Mouse (Mus musculus) megakaryocyte, embryonic 14.5 days (primary cell): ENCODE measurements around the gene Tagln2. TPM values are rescaled to one million over a fixed set of nuclear protein-coding genes. Genes with fewer than 3 reads are reported as not detected.

Experiments
- H3K27me3 ChIP-seq: replicated peaks from 2 replicates; pipeline ENCODE3; 2012; ENCODE audit warnings: inconsistent platforms
- H3K36me3 ChIP-seq: replicated peaks from 2 replicates; pipeline ENCODE3; 2012; ENCODE audit warnings: low read length, inconsistent platforms, mixed read lengths
- H3K4me1 ChIP-seq: 2 replicates; pipeline ENCODE4 v1.6.1; 2012; ENCODE audit warnings: inconsistent platforms
- H3K4me3 ChIP-seq: replicated peaks from 2 replicates; pipeline ENCODE3; 2012; ENCODE audit warnings: moderate library complexity, mild to moderate bottlenecking, inconsistent platforms
- H3K9me3 ChIP-seq: 2 replicates; pipeline ENCODE4 v1.6.1; 2012; ENCODE audit warnings: inconsistent platforms
- FLI1 ChIP-seq: IDR thresholded peaks from 2 replicates; pipeline ENCODE4 v1.6.1; 2012; ENCODE audit warnings: low read length, inconsistent platforms, mixed read lengths
- GATA1 ChIP-seq: IDR thresholded peaks from 3 replicates; pipeline ENCODE4 v1.6.1; 2012; ENCODE audit warnings: mixed read lengths, low read length, inconsistent platforms, borderline replicate concordance
- polyA plus RNA-seq: library from polyadenylated mRNA; stranded (reverse); fragments of >175 nt; gene quantifications from 2 replicates; pipeline ENCODE4 v1.2.3, GENCODE M21; 2012; ENCODE audit warnings: low replicate concordance; ENCODE audit not compliant: insufficient read depth

The Tagln2 gene
- polyA plus RNA-seq, 1 experiment, result 2,302 TPM

DNA sequence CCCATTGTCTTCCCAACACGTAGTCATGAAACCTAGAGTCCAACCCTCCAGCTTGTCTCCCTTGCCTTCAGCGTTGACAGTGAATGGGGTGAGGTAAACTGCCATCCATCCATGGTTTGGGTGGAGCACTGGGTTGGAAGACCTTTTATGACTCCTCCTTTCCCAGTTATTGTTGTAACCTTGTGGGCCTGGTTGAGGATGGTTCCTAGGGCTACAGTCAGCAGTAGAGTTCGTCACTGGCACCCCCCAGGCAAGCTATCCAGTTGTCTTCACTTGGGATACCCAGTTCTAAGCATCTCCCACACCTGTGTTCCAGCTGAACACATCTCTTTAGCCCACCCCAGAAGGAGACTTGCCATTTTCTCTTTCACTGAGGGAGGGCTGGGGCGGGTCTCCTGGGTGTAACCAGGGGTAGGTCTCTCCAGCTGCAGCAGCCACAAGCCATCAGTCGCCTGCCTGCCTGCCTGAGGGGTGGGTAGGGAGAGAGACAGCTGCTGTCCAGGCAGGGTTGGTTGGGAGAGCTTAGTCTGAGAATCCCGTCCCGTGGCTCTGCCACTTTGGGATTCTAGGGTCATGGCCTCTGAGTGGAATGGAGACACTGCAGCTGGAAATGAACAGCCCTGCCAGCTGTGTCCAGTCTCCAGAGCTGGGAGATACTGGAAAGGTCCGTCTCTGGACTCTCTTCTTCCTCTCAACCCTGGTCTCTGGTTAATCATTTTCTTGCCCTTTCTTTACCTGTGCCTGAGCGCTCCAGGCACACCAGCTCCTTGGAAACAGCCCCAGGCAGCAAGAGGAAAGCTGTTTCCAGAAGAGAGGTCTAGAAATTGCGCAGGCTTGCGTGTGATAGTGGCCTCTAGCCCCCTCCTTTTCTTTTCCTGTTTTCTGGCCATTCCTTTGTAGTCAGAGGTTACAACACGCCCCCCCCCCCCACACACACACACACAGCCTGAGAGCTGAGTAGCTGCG, 2.6 kb downstream of the Tagln2 start:
- peaks cover 83% of the 10 kb centered on the region for H3K4me1 ChIP-seq
- no peak for TF ChIP-seq GATA1
- TF ChIP-seq FLI1, result no peak
- peak overlapping the region; percentile 97 for H3K4me3 ChIP-seq
- peaks cover 47% of the 10 kb centered on the region for H3K36me3 ChIP-seq
- H3K9me3 ChIP-seq, result no peaks in the 10 kb centered on the region
- peaks cover 6% of the 10 kb centered on the region for H3K27me3 ChIP-seq

- Histone ChIP-seq H3K4me1 (peaks cover 83% of the 10 kb centered on the region), H3K27me3 (no peaks in the 10 kb centered on the region), H3K9me3 (no peaks in the 10 kb centered on the region), H3K4me3 (peak overlapping the region; percentile 97), H3K36me3 (peaks cover 57% of the 10 kb centered on the region)
- TF ChIP-seq GATA1 (no peak), FLI1 (no peak)
These were observed 3.5 kb downstream of the Tagln2 start for GRCm38 (mm10) chr1:172503111-172503997.

DNA sequence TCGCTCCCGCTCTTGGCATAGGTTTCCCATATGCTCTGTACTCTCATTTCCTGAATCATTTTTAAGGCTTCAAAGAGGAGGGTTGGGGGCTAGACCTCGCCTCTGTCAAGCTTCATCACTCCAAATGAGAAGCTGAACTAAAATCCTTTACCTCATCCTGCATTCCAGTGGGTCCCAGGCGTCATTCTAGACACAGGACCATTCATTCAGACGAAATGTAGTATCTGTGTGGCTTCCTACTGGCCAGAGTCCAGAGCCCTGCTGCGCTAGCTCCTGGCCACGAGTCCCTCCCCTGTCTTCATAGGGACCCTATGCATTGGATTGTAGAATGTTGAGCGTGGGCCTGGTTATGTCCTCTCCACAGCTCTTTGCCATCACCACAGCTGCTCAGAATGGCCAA, 4.9 kb downstream of the Tagln2 start:
- Histone ChIP-seq H3K27me3 (no peaks in the 10 kb centered on the region), H3K4me3 (peak overlapping the region; percentile 29), H3K4me1 (peaks cover 86% of the 10 kb centered on the region), H3K36me3 (peaks cover 71% of the 10 kb centered on the region), H3K9me3 (no peaks in the 10 kb centered on the region)
- TF ChIP-seq GATA1 (no peak), FLI1 (no peak)

DNA sequence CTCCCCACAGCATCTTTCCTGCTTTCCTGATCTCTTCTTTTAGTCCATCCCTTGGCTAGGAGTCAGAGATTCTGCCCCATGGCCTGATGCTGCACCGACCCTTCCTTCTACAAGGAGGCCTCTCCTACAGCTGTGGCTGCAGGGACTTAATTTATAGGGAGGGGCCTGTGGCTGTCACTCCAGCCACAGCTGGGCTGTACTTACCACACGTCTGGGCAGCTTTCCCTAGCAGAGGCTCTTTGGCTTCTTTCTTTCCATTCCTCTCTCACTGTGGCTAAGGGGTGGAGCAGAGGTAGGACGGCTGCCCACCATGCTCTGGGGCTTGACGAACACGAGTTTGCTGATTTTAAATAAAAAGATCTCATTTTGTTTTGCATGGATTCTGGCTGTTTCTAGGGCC, 7.2 kb downstream of the Tagln2 start:
- H3K36me3 ChIP-seq, result peaks cover 87% of the 10 kb centered on the region
- no peak overlapping the region for H3K4me3 ChIP-seq
- H3K4me1 ChIP-seq, result peaks cover 100% of the 10 kb centered on the region
- TF ChIP-seq FLI1, result no peak
- no peak for TF ChIP-seq GATA1
- no peaks in the 10 kb centered on the region for H3K27me3 ChIP-seq
- no peaks in the 10 kb centered on the region for H3K9me3 ChIP-seq

DNA sequence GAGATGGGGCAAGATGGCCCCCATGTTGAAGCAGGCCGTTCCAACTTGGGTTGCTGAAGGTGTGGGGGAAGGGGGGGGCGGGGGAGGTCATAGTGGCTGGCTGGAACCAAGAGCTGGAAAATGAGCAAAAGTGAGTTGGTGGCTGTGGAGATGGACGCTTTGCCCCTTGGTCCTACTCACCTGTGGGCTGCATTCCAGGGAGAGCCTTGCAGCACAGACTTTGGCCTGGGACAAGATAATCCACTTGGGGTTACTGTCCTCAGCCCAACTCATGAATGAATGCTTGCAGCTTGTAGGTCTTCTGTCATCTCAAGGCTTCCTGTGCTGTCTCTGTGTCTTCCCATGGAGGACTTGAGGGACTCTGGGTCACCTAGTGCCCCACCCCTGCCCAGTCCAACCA, 7.9 kb downstream of the Tagln2 start:
- H3K27me3 ChIP-seq, result no peaks in the 10 kb centered on the region
- H3K9me3 ChIP-seq, result no peaks in the 10 kb centered on the region
- TF ChIP-seq GATA1, result no peak
- TF ChIP-seq FLI1, result no peak
- peaks cover 100% of the 10 kb centered on the region for H3K4me1 ChIP-seq
- peaks cover 88% of the 10 kb centered on the region for H3K36me3 ChIP-seq
- peak overlapping the region; percentile 50 for H3K4me3 ChIP-seq

GRCm38 (mm10) chr1:172508172-172508571, 8.3 kb downstream of the Tagln2 start:
- no peak overlapping the region for H3K4me3 ChIP-seq
- H3K27me3 ChIP-seq, result no peaks in the 10 kb centered on the region
- H3K9me3 ChIP-seq, result no peaks in the 10 kb centered on the region
- H3K36me3 ChIP-seq, result peaks cover 84% of the 10 kb centered on the region
- H3K4me1 ChIP-seq, result peaks cover 100% of the 10 kb centered on the region
- no peak for TF ChIP-seq GATA1
- no peak for TF ChIP-seq FLI1

GRCm38 (mm10) chr1:172509235-172509634, 9.4 kb downstream of the Tagln2 start:
- TF ChIP-seq FLI1 (no peak), GATA1 (no peak)
- Histone ChIP-seq H3K9me3 (no peaks in the 10 kb centered on the region), H3K36me3 (peaks cover 76% of the 10 kb centered on the region), H3K27me3 (no peaks in the 10 kb centered on the region), H3K4me1 (peaks cover 100% of the 10 kb centered on the region), H3K4me3 (no peak overlapping the region)

DNA sequence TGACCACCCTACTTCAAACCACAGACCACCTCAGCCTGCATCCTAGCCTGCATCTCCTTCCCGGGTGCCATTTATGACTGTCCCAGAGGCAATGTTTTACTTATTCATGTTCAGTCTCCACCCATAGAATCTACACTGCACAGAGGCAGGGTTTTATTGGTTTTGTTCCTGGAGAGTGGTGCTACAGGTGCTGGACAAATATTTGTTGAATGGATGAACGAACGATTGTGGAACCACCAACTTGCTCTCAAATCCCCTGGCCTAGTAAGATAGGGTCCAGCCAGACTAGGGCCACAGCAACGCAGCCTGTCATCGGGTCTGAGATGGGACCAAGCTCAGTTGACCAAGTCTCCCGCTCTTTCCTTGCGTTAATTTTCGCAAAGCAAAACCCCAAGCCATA, 10.1 kb downstream of the Tagln2 start:
- no peaks in the 10 kb centered on the region for H3K9me3 ChIP-seq
- peaks cover 100% of the 10 kb centered on the region for H3K4me1 ChIP-seq
- no peak overlapping the region for H3K4me3 ChIP-seq
- H3K27me3 ChIP-seq, result no peaks in the 10 kb centered on the region
- peaks cover 69% of the 10 kb centered on the region for H3K36me3 ChIP-seq
- TF ChIP-seq FLI1, result no peak
- no peak for TF ChIP-seq GATA1

GRCm38 (mm10) chr1:172510421-172510972, 10.7 kb downstream of the Tagln2 start:
- peaks cover 100% of the 10 kb centered on the region for H3K4me1 ChIP-seq
- no peaks in the 10 kb centered on the region for H3K27me3 ChIP-seq
- H3K36me3 ChIP-seq, result peaks cover 64% of the 10 kb centered on the region
- no peak overlapping the region for H3K4me3 ChIP-seq
- no peak for TF ChIP-seq FLI1
- TF ChIP-seq GATA1, result no peak
- no peaks in the 10 kb centered on the region for H3K9me3 ChIP-seq

DNA sequence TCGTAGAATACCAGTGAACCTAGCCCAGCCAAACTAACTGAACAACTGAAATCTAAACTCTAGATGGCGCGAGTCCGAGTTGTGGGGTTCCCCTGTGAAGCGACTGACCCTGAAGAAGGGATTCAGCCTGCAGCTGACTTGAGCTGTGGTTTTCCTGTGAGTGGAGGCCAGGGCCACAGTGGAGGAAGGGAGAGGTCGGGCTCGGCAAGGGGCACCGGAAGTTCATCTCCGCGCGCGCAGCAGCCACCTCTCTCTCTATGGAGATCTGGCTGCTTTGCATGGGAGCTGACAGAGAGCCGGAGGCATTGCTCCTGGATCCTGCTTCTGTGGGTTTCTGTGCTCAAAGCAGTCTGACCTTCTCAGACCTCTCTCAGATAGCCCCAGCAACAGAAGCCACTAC, 13.1 kb downstream of the Tagln2 start:
- peaks cover 88% of the 10 kb centered on the region for H3K4me1 ChIP-seq
- no peaks in the 10 kb centered on the region for H3K27me3 ChIP-seq
- peaks cover 5% of the 10 kb centered on the region; the same call in 1 of the 2 replicates for H3K9me3 ChIP-seq
- TF ChIP-seq GATA1, result no peak
- TF ChIP-seq FLI1, result peak; percentile 87
- H3K36me3 ChIP-seq, result peaks cover 49% of the 10 kb centered on the region
- peak overlapping the region; percentile 91 for H3K4me3 ChIP-seq
